Mouse (Mus musculus) lung, postnatal 14 days (tissue): ENCODE measurements around the gene Dffa.

Source experiments
- DNase-seq: peaks from one replicate; pipeline ENCODE4 v3.0.0; 2021

Dffa gene

GRCm38 (mm10) chr4:149103875-149104561 is at the start of gene Dffa:
Dffa (plus strand) TSS chr4:149104146.
- DNase-seq = peak; percentile 91

- peak; percentile 27 for DNase-seq
These were observed 48.1 kb upstream of the Dffa start for GRCm38 (mm10) chr4:149055847-149056246.

GRCm38 (mm10) chr4:149056957-149057356 is 47.0 kb upstream of the Dffa start:
- DNase-seq = no peak

- no peak for DNase-seq
These were observed 46.5 kb upstream of the Dffa start for GRCm38 (mm10) chr4:149057470-149057869.

- no peak for DNase-seq
These were observed 45.6 kb upstream of the Dffa start for GRCm38 (mm10) chr4:149058298-149058697.

DNA sequence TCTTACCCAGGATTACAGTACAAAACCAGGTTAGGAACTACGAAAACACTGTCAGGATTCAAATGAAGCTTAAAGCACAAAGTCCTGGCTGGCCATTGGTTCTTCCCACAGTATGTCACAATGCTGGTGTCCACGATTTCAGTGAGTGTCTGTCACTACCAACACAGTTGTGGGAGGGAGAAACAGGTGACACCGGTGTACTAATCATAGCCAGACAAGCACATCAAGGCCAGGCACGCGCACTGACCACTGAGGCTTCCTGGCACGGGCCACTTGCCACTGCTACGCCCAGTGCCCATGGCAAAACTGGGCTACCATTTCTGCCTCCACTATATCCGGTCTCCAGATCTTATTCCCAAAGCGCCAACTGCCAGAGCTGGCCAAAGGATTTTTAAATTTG is 44.2 kb upstream of the Dffa start:
- no peak for DNase-seq

GRCm38 (mm10) chr4:149060621-149061431 is 43.1 kb upstream of the Dffa start:
- DNase-seq = no peak

GRCm38 (mm10) chr4:149061432-149061718 is 42.6 kb upstream of the Dffa start:
- DNase-seq = no peak

DNA sequence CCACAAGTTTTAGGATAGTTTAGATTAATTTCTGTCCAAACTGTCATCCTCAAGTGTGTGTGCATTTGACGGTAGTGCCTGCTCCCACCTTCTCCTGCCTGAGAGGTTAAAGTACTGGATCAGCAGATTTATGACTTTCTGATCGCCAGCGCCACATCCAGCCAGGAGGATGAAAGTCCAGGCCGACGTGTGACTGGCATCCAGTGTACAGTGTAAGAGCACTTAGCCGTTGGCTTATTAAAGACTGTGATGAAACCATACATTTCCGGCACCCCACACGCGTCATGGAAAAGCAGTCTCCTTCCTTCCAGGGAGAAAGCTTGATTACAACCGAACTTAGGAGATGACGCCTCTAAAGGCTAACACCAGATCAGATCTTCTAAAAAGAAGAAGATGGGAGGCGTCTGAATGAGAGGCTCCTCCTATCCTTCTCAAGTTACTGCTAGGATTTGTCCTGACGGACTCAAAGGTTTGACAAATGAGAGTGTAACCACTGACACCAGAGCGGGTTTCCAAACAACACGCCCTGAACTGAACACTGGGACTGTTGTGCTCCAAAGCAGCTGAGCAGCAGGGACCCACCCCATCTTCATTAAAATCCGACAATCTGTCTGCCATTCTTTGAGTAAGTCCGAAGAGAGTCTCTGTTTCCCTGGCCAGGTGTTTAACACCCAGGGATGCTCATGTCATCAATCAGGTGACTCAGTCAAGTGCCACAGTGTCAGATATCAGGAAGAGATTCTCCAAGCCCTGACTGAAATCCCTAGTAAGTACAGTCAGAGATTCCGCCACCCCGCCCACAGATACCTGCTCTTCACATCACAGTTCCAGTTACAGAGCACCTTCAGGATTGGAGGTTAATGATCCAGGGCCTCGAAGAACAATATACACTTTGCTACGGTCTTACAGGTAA is 41.3 kb upstream of the Dffa start:
- no peak for DNase-seq

DNA sequence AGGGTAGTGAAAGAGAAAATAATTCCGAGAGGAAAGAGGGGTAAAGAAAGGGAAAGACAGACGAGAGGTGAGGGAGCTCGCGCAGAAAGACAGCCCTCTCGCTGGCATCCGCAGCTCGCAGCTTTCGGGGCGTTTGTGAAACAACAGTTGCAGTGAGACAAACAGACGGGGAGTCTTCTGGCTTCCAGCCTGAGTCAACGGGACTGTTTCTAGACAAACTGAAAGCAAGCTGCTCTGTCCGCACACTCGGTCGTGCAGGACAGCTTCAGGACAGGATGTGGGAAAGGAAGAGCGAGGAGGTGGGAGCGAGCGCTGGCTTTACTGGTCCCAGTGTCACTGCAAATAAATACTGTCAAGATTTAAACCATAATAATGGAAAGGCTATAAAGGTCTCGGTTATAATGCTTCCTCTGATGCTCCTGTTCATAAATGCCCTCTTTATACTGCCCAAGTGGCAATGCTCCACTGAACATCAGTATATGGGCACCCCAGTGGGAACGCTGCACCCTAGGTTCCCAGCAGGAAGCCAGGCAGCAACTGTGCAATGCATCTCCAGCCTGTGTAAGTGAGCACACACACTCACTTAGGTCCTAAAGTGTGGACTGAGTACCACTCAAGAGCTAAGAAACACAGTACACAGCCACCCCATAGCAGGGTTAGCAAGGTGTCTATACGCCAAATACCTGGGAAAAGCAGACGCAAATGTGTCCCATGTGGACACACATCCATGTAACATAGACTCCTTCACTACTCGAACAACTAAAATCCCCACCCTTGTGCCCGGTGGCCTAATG is 39.7 kb upstream of the Dffa start:
- peak; percentile 41 for DNase-seq

- DNase-seq = no peak
These were observed 37.0 kb upstream of the Dffa start for GRCm38 (mm10) chr4:149066672-149067551.

- DNase-seq = no peak
These were observed 28.9 kb upstream of the Dffa start for GRCm38 (mm10) chr4:149075073-149075472.

GRCm38 (mm10) chr4:149075871-149076575 is 27.9 kb upstream of the Dffa start:
- peak; percentile 73 for DNase-seq

DNA sequence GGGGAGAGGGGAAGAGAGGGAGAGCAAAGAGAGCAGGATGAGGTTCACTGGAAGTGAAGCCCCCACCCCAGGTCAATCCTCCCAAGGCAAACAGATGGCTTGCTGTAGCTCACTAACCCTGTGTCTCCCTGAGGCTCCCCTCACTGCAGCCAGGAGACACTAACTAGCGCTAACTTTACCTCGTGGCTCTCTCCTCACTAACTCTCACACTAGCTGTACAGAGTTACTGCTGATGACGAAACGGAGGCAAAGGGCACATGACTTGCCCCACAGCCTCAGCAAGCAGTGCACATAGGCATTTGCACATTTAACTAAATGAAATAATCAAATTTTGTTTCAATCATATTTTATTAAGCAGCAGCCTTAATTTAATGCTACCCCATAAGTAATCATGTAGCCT is 25.7 kb upstream of the Dffa start:
- DNase-seq = no peak

DNA sequence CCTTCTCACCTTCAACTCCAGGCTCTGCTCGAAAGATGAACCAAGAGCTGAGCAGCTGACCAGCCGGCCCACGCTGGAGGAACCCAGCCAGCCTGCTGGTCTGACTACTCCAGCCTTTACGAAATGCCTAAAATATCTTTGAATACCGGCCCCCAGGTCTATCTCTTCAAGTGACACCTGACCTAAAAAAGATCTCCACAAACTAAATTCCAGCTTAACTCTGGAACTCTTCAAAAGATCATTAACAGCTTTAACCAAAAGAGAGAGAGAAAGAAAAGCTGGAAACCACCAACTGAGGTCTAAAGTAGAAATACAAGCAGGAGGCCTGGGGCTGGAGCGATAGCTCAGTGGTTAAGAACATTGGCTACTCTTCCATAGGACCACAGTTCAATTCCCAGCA is 24.3 kb upstream of the Dffa start:
- no peak for DNase-seq

DNA sequence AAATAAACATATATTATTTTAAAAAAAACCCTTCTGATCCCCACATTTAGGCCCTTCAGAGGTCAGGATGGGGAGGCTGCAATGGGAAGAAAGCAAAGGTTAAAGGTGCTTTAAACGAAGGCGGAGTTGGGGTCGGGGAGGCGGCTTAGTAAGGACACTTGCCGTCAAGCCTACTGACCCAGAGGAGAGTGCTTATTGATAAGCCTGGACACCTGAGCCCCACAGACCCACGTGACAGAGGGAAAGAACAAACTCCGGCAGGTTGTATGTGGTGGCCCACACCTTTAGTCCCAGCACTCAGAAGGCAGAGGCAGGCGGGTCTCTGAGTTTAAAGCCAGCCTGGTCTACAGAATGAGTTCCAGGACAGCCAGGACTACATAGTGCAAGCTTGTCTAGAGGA is 23.8 kb upstream of the Dffa start:
- no peak for DNase-seq

DNA sequence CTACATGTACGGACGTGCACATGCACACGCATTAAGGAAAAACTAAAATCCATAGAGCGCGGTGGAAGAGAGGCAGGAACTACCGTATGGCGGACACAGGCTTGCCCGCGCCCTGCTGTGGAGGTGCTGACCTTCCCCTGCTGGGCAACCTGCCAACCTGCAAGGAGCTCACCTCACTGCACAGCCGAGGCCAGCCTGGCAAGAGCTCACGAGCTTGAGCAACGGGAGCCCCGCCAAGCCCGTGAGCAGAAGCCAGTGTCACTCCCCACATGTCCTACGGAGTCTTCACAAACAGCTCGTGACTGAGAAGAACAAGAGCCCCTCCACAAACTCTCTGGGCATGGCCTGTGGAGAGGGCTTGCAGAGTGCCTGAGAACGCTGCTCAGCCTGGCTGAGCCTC is 22.4 kb upstream of the Dffa start:
- peak; percentile 74 for DNase-seq

GRCm38 (mm10) chr4:149085381-149085780 is 18.6 kb upstream of the Dffa start:
- no peak for DNase-seq

GRCm38 (mm10) chr4:149091364-149091763 is 12.6 kb upstream of the Dffa start:
- no peak for DNase-seq

DNA sequence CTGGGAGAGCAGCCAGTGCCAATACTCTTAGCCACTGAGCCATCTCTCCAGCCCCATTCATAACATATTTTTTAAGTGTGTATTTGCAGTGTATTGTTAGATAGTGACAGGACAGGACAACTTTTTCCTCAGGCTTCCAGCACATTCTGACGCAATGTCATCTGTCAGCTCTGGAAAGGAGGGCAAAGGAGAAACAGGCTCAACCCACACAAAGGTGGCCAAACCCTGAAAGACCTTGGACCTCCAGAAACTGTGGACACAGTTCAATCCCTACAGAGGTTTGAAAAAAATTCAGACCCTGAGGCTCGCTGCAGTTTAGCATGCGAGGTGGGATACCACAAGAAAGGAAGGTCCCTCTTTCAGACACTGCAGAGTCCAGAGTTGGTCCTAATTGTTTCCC is 6.0 kb upstream of the Dffa start:
- no peak for DNase-seq

DNA sequence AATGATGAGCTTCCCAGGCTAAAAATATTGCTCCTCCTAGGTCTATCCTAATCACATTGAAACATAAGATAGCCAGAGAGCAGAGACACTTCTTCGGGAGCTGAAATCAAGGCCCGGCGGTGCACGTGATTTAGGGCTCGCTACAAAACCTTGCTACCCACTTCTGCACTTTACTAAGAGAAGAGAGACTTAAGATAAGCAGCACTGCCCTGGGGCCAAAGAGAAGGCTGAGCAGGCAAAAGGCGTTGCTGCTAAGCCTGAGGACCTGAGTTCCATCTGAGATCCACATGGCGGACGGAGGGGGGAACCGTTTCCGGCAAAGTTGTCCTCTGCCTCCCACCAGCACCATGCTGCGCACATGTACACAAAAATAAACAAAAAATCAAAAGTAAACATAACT is 5.4 kb upstream of the Dffa start:
- no peak for DNase-seq
